Mouse (Mus musculus) bone marrow, adult 2 months (tissue): Measurements from ENCODE around the gene Igsf6. TPM values are rescaled to one million over a fixed set of nuclear protein-coding genes. Genes with fewer than 3 reads are reported as not detected.

Source experiments
- H3K27ac ChIP-seq: fragments of 200-500 bp; 2 replicates; pipeline ENCODE4 v1.5.1; 2012; ENCODE audit warnings: low read depth, mild to moderate bottlenecking, control low read depth, inconsistent platforms, low read length; ENCODE audit not compliant: control insufficient read depth, poor library complexity, insufficient read depth
- H3K4me1 ChIP-seq: fragments of 200-500 bp; 2 replicates; pipeline ENCODE4 v1.6.1; 2011; ENCODE audit warnings: low read length; ENCODE audit not compliant: control insufficient read depth, insufficient read depth
- H3K4me3 ChIP-seq: fragments of 200-500 bp; replicated peaks from 2 replicates; pipeline ENCODE3; 2011; ENCODE audit warnings: mild to moderate bottlenecking, low read depth, low read length, control low read depth; ENCODE audit not compliant: control insufficient read depth
- CTCF ChIP-seq: fragments of 200-500 bp; IDR thresholded peaks from 2 replicates; pipeline ENCODE4 v1.5.1; 2011; ENCODE audit warnings: low read length, control low read depth; ENCODE audit not compliant: control insufficient read depth, insufficient read depth
- POLR2A ChIP-seq: fragments of 200-500 bp; IDR thresholded peaks from 2 replicates; pipeline ENCODE4 v1.6.1; 2011; ENCODE audit warnings: low read depth, mild to moderate bottlenecking, control low read depth, low read length, borderline replicate concordance; ENCODE audit not compliant: control insufficient read depth
- WGBS: fragments of 180-500 bp; shearing (Covaris S2); methylation state at CpG from one replicate; pipeline ENCODE4 v1.1.7; 2018; 5-methylcytosine and 5-hydroxymethylcytosine counted together
- polyA plus RNA-seq: library from polyadenylated mRNA; stranded (reverse); fragments of >200 nt; gene quantifications from 2 replicates; pipeline ENCODE4 v1.2.4, GENCODE M21; 2011; ENCODE audit warnings: low replicate concordance; ENCODE audit not compliant: missing spikeins, insufficient read depth, insufficient read length

The Igsf6 gene
- polyA plus RNA-seq = 13.4 and 51.1 TPM in 2 replicates

DNA sequence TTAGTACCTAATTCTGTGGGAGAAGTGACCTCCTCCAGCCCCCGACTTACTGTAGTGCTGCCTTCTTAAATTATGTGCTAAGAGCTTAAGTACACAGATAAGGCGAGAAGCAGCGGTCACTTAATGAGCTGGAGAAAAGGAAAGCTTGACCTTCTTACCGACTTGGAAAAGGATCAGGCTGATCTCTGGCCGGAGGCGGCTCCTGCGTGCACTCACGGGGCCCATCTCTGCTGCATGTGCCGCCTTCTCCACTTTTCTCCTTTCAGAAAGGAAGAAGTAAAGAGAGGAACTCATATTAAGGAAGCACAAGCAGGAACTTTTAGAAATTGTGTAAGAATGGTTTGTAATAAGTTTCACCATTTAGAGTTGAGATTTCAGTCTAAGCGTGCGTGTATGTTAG lies at the start of gene Igsf6:
Gene Igsf6, minus strand, starts transcription at position 292 of the 400 bp plus-strand sequence.
- 24% methylated on average over 11 of the region's 11 CpGs for WGBS
- H3K27ac ChIP-seq = peak within 1 kb of the TSS; percentile 64
- peak; percentile 85 for TF ChIP-seq POLR2A
- no peak for TF ChIP-seq CTCF
- H3K4me3 ChIP-seq = peak within 1 kb of the TSS; percentile 76
- peaks cover 2% of the 10 kb centered on the region; the same call in 1 of the 2 replicates for H3K4me1 ChIP-seq

DNA sequence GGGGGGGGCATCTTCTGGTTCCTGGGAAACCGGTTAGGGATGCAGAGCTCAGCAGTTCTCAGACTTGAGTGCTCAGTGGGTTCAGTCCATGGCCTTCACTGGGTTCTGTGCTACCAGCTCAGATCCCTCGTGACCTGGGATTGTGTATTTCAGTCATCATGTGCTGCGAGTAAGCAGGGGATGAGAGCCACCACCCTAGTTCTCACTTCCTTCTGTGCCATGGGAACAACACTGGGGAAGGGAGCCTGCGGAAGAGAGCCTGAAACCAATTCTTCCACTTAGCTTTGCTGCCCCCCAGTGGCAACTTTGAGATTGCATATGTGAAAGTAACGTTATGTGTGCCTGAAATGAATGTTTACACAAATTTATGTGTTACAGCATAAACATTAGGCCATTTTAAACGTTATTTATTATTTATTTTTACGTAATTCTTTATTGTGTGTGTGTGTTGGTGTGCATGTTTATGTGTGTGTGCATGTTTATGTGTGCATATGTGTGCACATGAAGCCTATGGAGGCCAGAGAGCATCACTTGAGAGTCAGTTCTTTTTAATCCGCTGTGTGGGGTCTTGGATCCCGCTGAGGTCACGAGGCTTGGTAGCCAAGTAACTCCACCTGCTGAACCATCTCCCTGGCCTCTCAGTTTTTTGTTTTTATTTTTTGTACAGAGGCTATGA lies 45.9 kb upstream of the Igsf6 start:
- no peak overlapping the region for H3K4me3 ChIP-seq
- H3K27ac ChIP-seq = no peak overlapping the region
- H3K4me1 ChIP-seq = no peaks in the 10 kb centered on the region; the same call in 1 of the 2 replicates
- TF ChIP-seq POLR2A (no peak), CTCF (peak; percentile 68)
- WGBS = 14% methylated on average over 10 of the region's 10 CpGs

DNA sequence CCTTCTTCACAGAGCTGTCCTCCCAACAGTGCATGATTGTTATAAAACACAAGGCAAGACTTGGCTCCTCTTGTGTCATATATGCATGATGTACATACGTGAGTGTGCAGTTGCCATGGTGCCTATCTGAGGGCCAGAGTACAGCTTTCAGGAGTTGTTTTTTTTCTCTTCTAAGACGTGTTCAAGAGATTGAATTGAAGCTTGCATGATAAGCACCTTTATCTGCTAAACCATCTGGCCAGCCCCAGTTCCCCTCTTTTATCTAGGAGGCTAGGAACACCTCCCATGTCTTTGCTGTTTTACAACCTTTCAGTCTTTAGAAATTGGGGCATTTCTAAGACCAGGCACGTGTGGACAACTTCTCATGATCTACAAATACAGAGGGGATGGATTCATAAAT lies 37.4 kb upstream of the Igsf6 start:
- H3K4me3 ChIP-seq = no peak overlapping the region
- 25% methylated on average over 3 of the region's 3 CpGs for WGBS

DNA sequence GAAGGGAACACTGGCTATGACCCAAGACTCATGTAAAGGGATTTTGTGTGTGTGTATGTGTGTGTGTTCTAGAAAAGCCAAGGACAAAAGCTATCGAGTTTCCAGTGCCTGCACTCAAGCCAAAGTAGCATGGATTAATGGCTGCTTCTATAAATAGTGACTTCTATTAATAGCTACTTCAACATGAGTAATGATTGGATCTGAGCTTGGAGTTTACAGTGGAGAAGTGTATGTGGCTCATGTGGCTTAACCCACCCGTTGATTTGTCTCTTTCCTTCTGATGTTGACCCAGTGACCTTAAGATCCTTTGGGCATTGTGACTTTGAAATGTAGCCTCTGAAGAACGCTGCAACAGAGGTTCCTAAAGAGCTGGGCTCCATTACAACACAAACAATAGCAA lies 36.9 kb upstream of the Igsf6 start:
- 24% methylated on average over 3 of the region's 3 CpGs for WGBS
- Histone ChIP-seq H3K27ac (no peak overlapping the region), H3K4me3 (no peak overlapping the region), H3K4me1 (no peaks in the 10 kb centered on the region)
- TF ChIP-seq POLR2A (no peak), CTCF (no peak)

More for the DNA sequence above, 37.4 kb upstream of the Igsf6 start:
- H3K27ac ChIP-seq = no peak overlapping the region
- TF ChIP-seq CTCF = no peak
- no peak for TF ChIP-seq POLR2A
- H3K4me1 ChIP-seq = no peaks in the 10 kb centered on the region

DNA sequence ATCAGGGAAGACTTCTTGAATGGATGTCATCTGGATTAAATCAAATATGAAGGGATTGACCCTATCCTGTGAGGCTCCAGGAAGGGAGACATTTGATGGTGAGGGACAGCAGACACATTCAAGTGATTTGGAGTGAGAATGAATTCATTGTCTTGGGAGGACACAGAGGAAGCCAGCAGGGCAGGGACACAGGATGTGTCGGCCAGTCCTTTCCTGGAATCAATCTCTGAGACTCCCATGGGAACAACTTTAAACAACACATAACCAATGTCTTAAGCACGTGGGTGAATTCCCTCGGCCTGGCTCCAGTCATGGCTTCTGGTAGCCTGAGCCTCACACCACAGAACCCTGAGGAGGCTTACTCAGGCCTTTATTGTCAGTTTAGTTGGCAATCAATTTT lies 33.5 kb upstream of the Igsf6 start:
- Histone ChIP-seq H3K4me3 (no peak overlapping the region), H3K27ac (no peak overlapping the region), H3K4me1 (no peaks in the 10 kb centered on the region)
- WGBS = 71% methylated on average over 3 of the region's 3 CpGs
- no peak for TF ChIP-seq POLR2A
- TF ChIP-seq CTCF = no peak

DNA sequence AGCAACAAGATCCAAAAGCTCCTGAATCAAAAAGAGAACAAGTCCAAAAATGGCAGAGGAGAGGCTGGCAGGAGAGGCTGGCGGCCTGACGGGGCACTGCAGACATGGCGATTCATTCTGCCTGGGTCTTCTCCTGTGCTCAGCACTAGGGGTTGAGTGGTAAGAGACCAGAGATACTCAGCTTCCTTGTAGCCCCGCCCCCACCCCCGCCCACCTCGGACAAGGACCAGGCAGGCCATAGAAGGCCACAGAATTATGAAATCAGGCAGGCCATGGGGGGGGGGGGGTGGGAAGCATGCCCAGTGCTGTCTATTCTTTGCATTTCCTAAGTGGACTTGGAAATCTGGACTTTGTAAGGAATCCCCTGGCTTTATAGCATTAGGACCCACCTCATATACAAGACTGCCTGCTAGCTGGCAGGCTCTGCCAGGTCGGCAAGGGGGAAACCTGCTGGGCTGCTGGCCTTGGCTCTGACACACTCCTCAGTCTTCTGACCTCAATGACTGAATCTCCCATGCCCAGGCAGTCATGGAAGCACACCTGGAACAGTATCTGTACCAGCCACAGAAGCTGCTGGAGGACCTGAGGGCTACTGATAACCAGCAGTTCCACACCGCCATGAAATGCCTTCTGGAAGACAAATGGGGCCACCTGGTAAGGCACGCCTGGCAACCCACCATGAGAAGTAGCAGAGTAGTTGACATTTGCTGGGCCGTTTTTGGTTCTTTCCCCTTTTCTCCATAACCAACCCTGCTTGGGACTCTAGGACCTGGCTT lies 24.4 kb upstream of the Igsf6 start:
- Histone ChIP-seq H3K4me1 (no peaks in the 10 kb centered on the region), H3K27ac (no peak overlapping the region), H3K4me3 (no peak overlapping the region)
- WGBS = 66% methylated on average over 10 of the region's 10 CpGs
- no peak for TF ChIP-seq POLR2A
- no peak for TF ChIP-seq CTCF

DNA sequence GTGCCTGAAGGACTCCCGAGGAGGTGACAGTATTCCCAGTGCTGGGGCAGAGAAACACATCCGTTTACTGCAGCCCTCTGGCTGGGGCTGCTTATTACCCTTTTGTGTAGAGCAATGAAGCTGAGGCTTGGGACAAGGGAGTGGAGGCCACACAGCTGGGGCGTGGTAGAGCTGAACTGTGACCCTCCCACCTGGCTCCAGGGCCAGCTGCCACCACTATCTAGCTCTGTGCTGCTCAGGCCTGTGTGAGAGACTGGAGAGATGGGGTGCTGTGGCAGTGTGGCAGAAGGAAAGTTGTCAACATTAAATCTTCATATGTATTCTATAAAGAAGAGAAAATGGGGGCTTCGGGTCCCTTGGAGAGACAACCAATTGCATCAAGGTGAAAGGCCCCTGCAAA lies 18.7 kb upstream of the Igsf6 start:
- Histone ChIP-seq H3K4me1 (no peaks in the 10 kb centered on the region), H3K27ac (no peak overlapping the region), H3K4me3 (no peak overlapping the region)
- no peak for TF ChIP-seq CTCF
- TF ChIP-seq POLR2A = no peak
- WGBS = 81% methylated on average over 4 of the region's 4 CpGs

DNA sequence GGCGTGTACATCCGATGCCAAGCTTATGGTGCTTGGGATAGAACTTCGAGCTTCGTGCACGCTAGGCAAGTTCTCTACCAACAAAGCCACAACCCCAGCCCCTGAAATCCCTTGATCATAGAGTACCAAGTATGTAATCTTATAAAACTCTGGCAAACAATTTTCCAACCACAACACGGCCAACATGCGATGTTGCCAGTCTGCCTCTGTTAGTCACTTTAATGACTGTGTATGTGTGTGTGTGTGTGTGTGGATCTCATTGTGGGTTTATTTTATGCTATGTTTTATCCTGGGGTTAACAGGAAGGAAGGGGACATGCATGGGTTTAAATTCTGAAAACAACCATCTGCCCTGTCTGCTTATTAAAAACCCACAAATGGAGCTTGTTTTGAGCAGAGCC lies 16.4 kb upstream of the Igsf6 start:
- no peak overlapping the region for H3K27ac ChIP-seq
- TF ChIP-seq POLR2A (no peak), CTCF (no peak)
- H3K4me3 ChIP-seq = no peak overlapping the region
- WGBS = 73% methylated on average over 7 of the region's 7 CpGs
- H3K4me1 ChIP-seq = no peaks in the 10 kb centered on the region
